Mouse (Mus musculus) WW6 (cell line): Measurements from ENCODE around the gene Elmo1.

Source experiments
- DNase-seq: peaks from one replicate; pipeline ENCODE4 v3.0.0-alpha.2; 2013; ENCODE audit warnings: low read depth, low spot score

Gene Elmo1

GRCm38 (mm10) chr13:20157059-20157458, 66.7 kb downstream of the Elmo1 start:
- DNase-seq = no peak

- no peak for DNase-seq
Measured at GRCm38 (mm10) chr13:20157529-20157928, 67.1 kb downstream of the Elmo1 start.

- no peak for DNase-seq
Measured at GRCm38 (mm10) chr13:20163339-20163954, 73.1 kb downstream of the Elmo1 start.

GRCm38 (mm10) chr13:20164837-20165236, 74.4 kb downstream of the Elmo1 start:
- no peak for DNase-seq

- DNase-seq = no peak
Measured at GRCm38 (mm10) chr13:20173987-20174654, 83.7 kb downstream of the Elmo1 start.

- DNase-seq = no peak
Measured at GRCm38 (mm10) chr13:20174655-20175280, 84.4 kb downstream of the Elmo1 start.

GRCm38 (mm10) chr13:20180738-20181137, 90.3 kb downstream of the Elmo1 start:
- DNase-seq = no peak

GRCm38 (mm10) chr13:20181321-20181720, 90.9 kb downstream of the Elmo1 start:
- no peak for DNase-seq

GRCm38 (mm10) chr13:20182239-20182825, 91.9 kb downstream of the Elmo1 start:
- no peak for DNase-seq

- DNase-seq = no peak
Measured at GRCm38 (mm10) chr13:20183512-20184238, 93.3 kb downstream of the Elmo1 start.

- DNase-seq = no peak
Measured at GRCm38 (mm10) chr13:20184239-20185033, 94.0 kb downstream of the Elmo1 start.

- no peak for DNase-seq
Measured at GRCm38 (mm10) chr13:20185034-20185846, 94.8 kb downstream of the Elmo1 start.

- no peak for DNase-seq
Measured at GRCm38 (mm10) chr13:20185847-20186213, 95.4 kb downstream of the Elmo1 start.

- no peak for DNase-seq
Measured at GRCm38 (mm10) chr13:20187647-20188046, 97.3 kb downstream of the Elmo1 start.

- DNase-seq = no peak
Measured at GRCm38 (mm10) chr13:20192009-20192584, 101.7 kb downstream of the Elmo1 start.

GRCm38 (mm10) chr13:20200582-20200981, 110.2 kb downstream of the Elmo1 start:
- DNase-seq = no peak

- DNase-seq = no peak
Measured at GRCm38 (mm10) chr13:20202617-20203016, 112.2 kb downstream of the Elmo1 start.

- DNase-seq = no peak
Measured at GRCm38 (mm10) chr13:20204165-20204564, 113.8 kb downstream of the Elmo1 start.

- no peak for DNase-seq
Measured at GRCm38 (mm10) chr13:20205007-20205745, 114.8 kb downstream of the Elmo1 start.
